In genomic region chr16:22953069-22953468, GRCm38 (mm10) we compare ENCODE assay signal across 15 mouse cellular contexts. TPM values are rescaled to one million over a fixed set of nuclear protein-coding genes. Genes with fewer than 3 reads are reported as not detected.
DNase-seq lines count a peak whose midpoint lies in the region; ATAC-seq and TF ChIP-seq lines count a peak whose summit lies in the region.
"Had no signal": no experiment of that assay in that cellular context is flagged by ENCODE, and none has a peak within 500 bp of the region (broad histone marks: within the 10 kb centered on the region; RNA-seq: fewer than 3 reads in every experiment).

No protein-coding gene starts in this region.

- H3K4me3 ChIP-seq in heart, embryonic 10.5 days, result no peak overlapping the region
- H3K4me3 ChIP-seq in liver, embryonic 14.5 days (ENCODE audit: insufficient read depth in 1 of 2, low read depth in 2 of 2, low read length in 2 of 2), result no peak overlapping the region
- H3K4me3 ChIP-seq in ES-E14 (ENCODE audit: insufficient read depth in 1 of 2, low read depth in 1 of 2, low read length in 2 of 2, poor library complexity in 1 of 2, severe bottlenecking in 1 of 2), result no peak overlapping the region
- H3K4me3 ChIP-seq in embryonic facial prominence, embryonic 14.5 days (ENCODE audit: low read depth, low read length), result no peak overlapping the region

- DNase-seq in heart, adult 11 months, result peak; percentile 77
- no peak for DNase-seq in heart, embryonic 10.5 days (ENCODE audit: low spot score)
- no peak for DNase-seq in liver, embryonic 14.5 days (ENCODE audit: low read depth in 3 of 3, low spot score in 3 of 3)
- DNase-seq in liver (no peak), ES-E14 (ENCODE audit: low read depth, low spot score) (no peak)
- DNase-seq in embryonic facial prominence, embryonic 14.5 days (ENCODE audit: low spot score), result peak; percentile 9
- no peak for DNase-seq in cerebellum, adult 11-12 months
- DNase-seq: cerebellum, adult 9-11 months; thymus, postnatal 4 days had no signal

- in situ Hi-C loops in ES-E14 (cut with MboI; ENCODE audit: low sequenced_read_pairs in 2 of 2, unreplicated experiment in 2 of 2), result no loop called here

- no peak for TF ChIP-seq EP300 in liver, embryonic 14.5 days (IDR thresholded peaks at IDR 0.05; ENCODE audit: low read depth)

- TF ChIP-seq CTCF in liver, embryonic 14.5 days (IDR thresholded peaks at IDR 0.05; ENCODE audit: low read depth), result peak; percentile 40; the same call in 1 of the 2 replicates

- ATAC-seq in liver, embryonic 14.5 days (ENCODE audit: insufficient read depth), result no peak
- no peak for ATAC-seq in embryonic facial prominence, embryonic 14.5 days (ENCODE audit: low read depth)
- ATAC-seq in megakaryocyte-erythroid progenitor cell, adult 5-6 weeks (replicated peaks; ENCODE audit: low FRiP score, low TSS enrichment, poor library complexity, severe bottlenecking), result no peak
- ATAC-seq: hindbrain, embryonic 16.5 days had no signal

- no peaks in the 10 kb centered on the region for H3K9me3 ChIP-seq in heart, embryonic 10.5 days
- no peaks in the 10 kb centered on the region for H3K9me3 ChIP-seq in liver, embryonic 14.5 days (ENCODE audit: control insufficient read depth, low read length)
- no peaks in the 10 kb centered on the region for H3K9me3 ChIP-seq in ES-E14 (ENCODE audit: control insufficient read depth, insufficient read depth, low read depth, low read length)
- no peaks in the 10 kb centered on the region for H3K9me3 ChIP-seq in embryonic facial prominence, embryonic 14.5 days (ENCODE audit: control insufficient read depth, low read length)

- H3K36me3 ChIP-seq in heart, embryonic 10.5 days, result no peaks in the 10 kb centered on the region
- no peaks in the 10 kb centered on the region for H3K36me3 ChIP-seq in liver, embryonic 14.5 days (replicated peaks; ENCODE audit: control insufficient read depth, insufficient read depth, low read depth)
- no peaks in the 10 kb centered on the region for H3K36me3 ChIP-seq in ES-E14 (ENCODE audit: control insufficient read depth, insufficient read depth, low read length, poor library complexity, severe bottlenecking)
- H3K36me3 ChIP-seq in embryonic facial prominence, embryonic 14.5 days (ENCODE audit: control insufficient read depth, insufficient read depth, low read length), result no peaks in the 10 kb centered on the region

- peaks cover 4% of the 10 kb centered on the region; the same call in 1 of the 2 replicates for H3K4me1 ChIP-seq in heart, embryonic 10.5 days
- H3K4me1 ChIP-seq in liver, embryonic 14.5 days (replicated peaks; ENCODE audit: control insufficient read depth in 2 of 2, insufficient read depth in 2 of 2, low read length in 1 of 2), result no peaks in the 10 kb centered on the region
- peaks cover 0 to 4% of the 10 kb centered on the region in 2 experiments; a peak in 2 of 4 replicates for H3K4me1 ChIP-seq in ES-E14 (ENCODE audit: control insufficient read depth in 2 of 2, insufficient read depth in 2 of 2, low read length in 2 of 2, poor library complexity in 1 of 2)
- H3K4me1 ChIP-seq in embryonic facial prominence, embryonic 14.5 days (ENCODE audit: control insufficient read depth, insufficient read depth, low read length), result no peaks in the 10 kb centered on the region

- H3K27me3 ChIP-seq in heart, embryonic 10.5 days (ENCODE audit: insufficient read depth, poor library complexity, severe bottlenecking), result no peaks in the 10 kb centered on the region
- no peaks in the 10 kb centered on the region for H3K27me3 ChIP-seq in liver, embryonic 14.5 days (ENCODE audit: control insufficient read depth, insufficient read depth, low read length)
- H3K27me3 ChIP-seq in embryonic facial prominence, embryonic 14.5 days (replicated peaks; ENCODE audit: control insufficient read depth, insufficient read depth, low read length), result no peaks in the 10 kb centered on the region

- WGBS in heart, embryonic 10.5 days, result 31% methylated on average over 4 of the region's 4 CpGs
- WGBS in liver, embryonic 14.5 days (ENCODE audit: insufficient replicate concordance), result 21% methylated on average over 4 of the region's 4 CpGs
- 33% methylated on average over 4 of the region's 4 CpGs for WGBS in embryonic facial prominence, embryonic 14.5 days

- no peak overlapping the region for H3K27ac ChIP-seq in heart, embryonic 10.5 days
- no peak overlapping the region for H3K27ac ChIP-seq in liver, embryonic 14.5 days
- H3K27ac ChIP-seq in ES-E14 (ENCODE audit: insufficient read depth, low read depth, low read length, poor library complexity, severe bottlenecking), result no peak overlapping the region
- H3K27ac ChIP-seq in embryonic facial prominence, embryonic 14.5 days (replicated peaks; ENCODE audit: low read depth, low read length), result no peak overlapping the region

- no peak overlapping the region for H3K4me2 ChIP-seq in liver, embryonic 14.5 days (ENCODE audit: low read depth)
- H3K4me2 ChIP-seq in embryonic facial prominence, embryonic 14.5 days (ENCODE audit: low read depth, low read length), result no peak overlapping the region
- H3K4me2 ChIP-seq: midbrain, embryonic 11.5 days had no signal

- no peak overlapping the region for H3K9ac ChIP-seq in liver, embryonic 14.5 days (replicated peaks)
- H3K9ac ChIP-seq in ES-E14 (ENCODE audit: insufficient read depth, low read depth, low read length, poor library complexity, severe bottlenecking), result no peak overlapping the region
- H3K9ac ChIP-seq in embryonic facial prominence, embryonic 14.5 days (ENCODE audit: low read depth, low read length), result no peak overlapping the region

TF ChIP-seq in ES-E14, 5 proteins besides CTCF, POLR2A, EP300 and RAD21:
- TF ChIP-seq MAFK (IDR thresholded peaks at IDR 0.05; ENCODE audit: insufficient read depth, low read depth, low read length), result no peak
- TF ChIP-seq ZC3H11A (IDR thresholded peaks at IDR 0.05; ENCODE audit: borderline replicate concordance, low read depth, low read length), result 0 out of 2 replicates have a peak, but pooled peaks have one; percentile 24

RNA-seq across cellular contexts. Expression of gene Hrg, which starts 2.2 kb away (rescaled TPM):
- polyA plus RNA-seq in heart, embryonic 10.5 days (2016; fragmentation: Nextera tagmentation; extraction: Ambion mirVana), result 0.08 TPM in 1 of 2 replicates, not detected in the other
- 0.16 and 0.28 TPM in 2 replicates for polyA plus RNA-seq in liver, embryonic 14.5 days (2012; rRNA removed)
- polyA plus RNA-seq in liver, embryonic 14.5 days (2014; fragmentation: Nextera tagmentation; extraction: Ambion mirVana), result 0.71 and 1.0 TPM in 2 replicates
- total RNA-seq in ES-E14 (2012; rRNA removed), result not detected in 2 replicates
- polyA plus RNA-seq in embryonic facial prominence, embryonic 14.5 days (2014; fragmentation: Nextera tagmentation; extraction: Ambion mirVana), result not detected in 2 replicates
- not detected in 2 replicates for total RNA-seq in megakaryocyte-erythroid progenitor cell, adult 5-6 weeks (2014; fragmentation: Nextera tagmentation)
- not detected in 2 replicates for total RNA-seq in megakaryocyte-erythroid progenitor cell, adult 5-6 weeks (2017)
- total RNA-seq: left cerebral cortex, adult 18-20 months had no signal
- polyA plus RNA-seq: heart, embryonic 14.5 days; hindbrain, embryonic 16.5 days; midbrain, embryonic 11.5 days had no signal

RNA-seq across cellular contexts. Expression of gene Fetub, which starts 34.9 kb away (rescaled TPM):
- 0.12 TPM in 1 of 2 replicates, not detected in the other for polyA plus RNA-seq in heart, embryonic 10.5 days (2016; fragmentation: Nextera tagmentation; extraction: Ambion mirVana)
- polyA plus RNA-seq in liver, embryonic 14.5 days (2012; rRNA removed), result 1.5 and 1.6 TPM in 2 replicates
- 2.2 and 2.3 TPM in 2 replicates for polyA plus RNA-seq in liver, embryonic 14.5 days (2014; fragmentation: Nextera tagmentation; extraction: Ambion mirVana)
- 3.7 and 4.7 TPM in 2 replicates for total RNA-seq in ES-E14 (2012; rRNA removed)
- polyA plus RNA-seq in embryonic facial prominence, embryonic 14.5 days (2014; fragmentation: Nextera tagmentation; extraction: Ambion mirVana), result 0.89 and 1.8 TPM in 2 replicates
- total RNA-seq in megakaryocyte-erythroid progenitor cell, adult 5-6 weeks (2014; fragmentation: Nextera tagmentation), result not detected in 2 replicates
- total RNA-seq in megakaryocyte-erythroid progenitor cell, adult 5-6 weeks (2017), result not detected in 2 replicates
- total RNA-seq: left cerebral cortex, adult 18-20 months had no signal
- polyA plus RNA-seq: heart, embryonic 14.5 days; hindbrain, embryonic 16.5 days; midbrain, embryonic 11.5 days; neural tube, embryonic 14.5 days had no signal

Comparison
In these comparisons a context has a peak if more than half of its experiments do, and no peak if none do; other contexts are left out.
1. DNase-seq: peak in heart, adult 11 months (single experiment) and embryonic facial prominence, embryonic 14.5 days (single experiment); none in heart, embryonic 10.5 days (single experiment), liver, embryonic 14.5 days (0 of 3), liver (single experiment), ES-E14 (single experiment) and cerebellum, adult 11-12 months (single experiment).